Mouse (Mus musculus): ENCODE results near the gene Crtc2.
"Not testable (repeated sequence)": the region's sequence is repeated elsewhere in the genome, so short reads cannot be mapped to it uniquely, and the experiment has no call there.

Crtc2 gene

DNA sequence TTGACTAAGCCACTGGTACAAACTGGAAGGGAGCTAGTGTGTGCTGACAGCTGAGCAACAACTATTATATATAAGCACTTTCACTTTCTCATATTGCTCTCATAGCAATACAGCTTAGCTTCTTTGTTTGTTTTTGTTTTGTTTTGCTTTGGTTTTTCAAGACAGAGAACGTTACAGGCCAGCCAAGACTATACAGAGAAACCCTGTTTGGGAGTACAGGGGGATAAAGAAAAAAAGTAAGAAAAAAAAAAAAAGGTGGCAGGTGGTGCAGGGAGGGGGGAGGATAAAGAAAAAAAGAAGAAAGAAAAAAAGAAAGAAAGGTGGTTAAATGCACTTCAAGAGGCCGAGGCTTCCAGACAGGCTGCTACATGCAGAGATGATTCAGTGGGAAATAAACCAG is 8.6 kb upstream of the Crtc2 start:
- no peak for DNase-seq

DNA sequence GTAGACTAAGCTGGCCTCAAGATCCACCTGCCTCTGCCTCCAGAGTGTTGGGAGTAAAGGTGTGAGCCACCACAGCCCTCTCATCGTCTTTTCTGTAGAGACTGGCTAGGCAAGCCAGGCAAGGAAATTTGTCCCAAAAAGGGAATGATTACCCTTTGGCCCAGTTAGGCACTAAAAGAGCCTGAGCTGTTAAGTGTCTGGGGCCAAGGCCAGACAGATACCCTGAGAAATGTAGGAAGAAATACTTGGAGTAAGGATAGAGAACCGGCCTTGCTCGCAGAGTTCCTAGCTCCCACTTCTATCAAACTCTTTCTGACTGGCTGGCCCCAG is 6.4 kb upstream of the Crtc2 start:
- no peak for DNase-seq

- DNase-seq: peak; percentile 91
Observed at GRCm38 (mm10) chr3:90247960-90248745, 5.8 kb upstream of the Crtc2 start, which contains the start of gene Slc39a1. Slc39a1 (plus strand) TSS chr3:90248172.

DNA sequence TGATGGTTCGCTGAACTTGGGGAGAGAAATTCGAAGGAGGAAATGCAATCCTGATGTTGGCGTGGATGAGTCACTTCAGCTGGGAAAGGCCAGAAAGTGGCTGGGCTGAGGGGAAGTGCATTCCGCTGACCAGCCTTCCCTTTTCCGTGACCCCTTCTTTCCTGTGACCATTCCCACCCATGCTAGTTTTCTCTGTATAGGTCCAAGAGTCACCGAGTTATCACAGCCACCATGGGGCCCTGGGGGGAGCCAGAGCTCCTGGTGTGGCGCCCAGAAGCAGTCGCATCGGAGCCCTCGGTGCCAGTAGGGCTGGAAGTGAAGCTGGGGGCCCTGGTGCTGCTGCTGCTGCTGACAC is 5.2 kb upstream of the Crtc2 start:
- DNase-seq: no peak

DNA sequence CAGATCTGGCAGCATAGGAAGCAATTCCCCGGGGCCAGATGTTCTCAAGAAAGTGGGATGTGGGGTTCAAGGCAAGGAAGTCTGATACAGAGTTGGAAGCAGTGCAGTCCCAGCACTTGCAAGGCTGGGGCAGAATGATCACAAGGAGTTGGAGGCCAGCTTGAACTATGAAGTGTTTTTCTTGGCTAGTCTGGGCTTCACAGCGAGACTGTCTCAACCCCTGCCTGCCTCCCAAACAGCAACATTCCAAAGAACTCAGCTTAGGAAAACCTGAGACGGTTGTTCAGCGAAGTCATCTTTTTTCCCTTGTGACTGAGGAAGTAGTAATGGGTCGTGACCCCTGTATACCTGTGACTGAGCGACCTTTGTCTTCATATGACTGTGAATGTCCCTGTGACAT is 3.2 kb upstream of the Crtc2 start:
- no peak for DNase-seq

GRCm38 (mm10) chr3:90251731-90252226 is 2.2 kb upstream of the Crtc2 start:
- DNase-seq: not testable (repeated sequence)

GRCm38 (mm10) chr3:90252659-90253058 is 1.3 kb upstream of the Crtc2 start:
- not testable (repeated sequence) for DNase-seq

DNA sequence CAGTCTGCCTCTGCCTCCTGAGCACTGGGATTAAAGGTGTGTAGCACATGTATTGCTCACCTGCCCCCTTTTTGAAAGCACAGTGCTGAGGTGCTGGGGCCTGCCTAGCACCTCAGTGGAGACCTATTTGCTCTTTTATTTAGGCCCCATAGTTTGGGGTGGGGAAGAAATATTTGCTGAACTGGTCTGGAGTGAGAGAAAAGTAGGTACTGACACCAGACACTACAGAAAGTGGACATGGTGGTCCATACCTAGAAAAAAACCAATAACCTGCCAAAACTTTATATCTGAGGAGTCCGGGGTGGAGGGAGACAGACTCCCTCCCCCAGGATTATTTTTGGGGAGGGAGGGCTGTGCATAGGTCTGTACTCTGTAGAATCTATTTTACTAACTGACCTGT is 789 bp upstream of the Crtc2 start:
- not testable (repeated sequence) for DNase-seq

- DNase-seq: no peak
Observed at GRCm38 (mm10) chr3:90254419-90255193, 643 bp downstream of the Crtc2 start.

DNA sequence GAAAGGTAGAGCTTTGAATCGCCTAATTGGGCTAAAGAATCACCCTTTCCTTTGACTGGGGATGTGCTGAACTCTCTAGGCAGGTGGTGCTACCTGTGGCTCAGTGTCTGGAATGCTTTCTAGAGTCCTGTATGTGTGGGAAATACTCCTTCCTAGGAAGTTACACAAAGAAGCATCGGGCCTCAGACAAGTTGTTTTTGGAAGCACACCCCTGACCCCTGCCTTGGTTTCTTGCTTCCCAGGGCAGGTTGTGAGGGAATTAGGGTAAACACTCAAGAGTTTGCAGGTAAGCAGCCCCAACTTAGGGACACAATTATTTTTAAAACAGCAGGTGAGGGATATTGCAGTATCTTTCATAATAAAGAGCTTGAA is 1.2 kb downstream of the Crtc2 start:
- no peak for DNase-seq

DNA sequence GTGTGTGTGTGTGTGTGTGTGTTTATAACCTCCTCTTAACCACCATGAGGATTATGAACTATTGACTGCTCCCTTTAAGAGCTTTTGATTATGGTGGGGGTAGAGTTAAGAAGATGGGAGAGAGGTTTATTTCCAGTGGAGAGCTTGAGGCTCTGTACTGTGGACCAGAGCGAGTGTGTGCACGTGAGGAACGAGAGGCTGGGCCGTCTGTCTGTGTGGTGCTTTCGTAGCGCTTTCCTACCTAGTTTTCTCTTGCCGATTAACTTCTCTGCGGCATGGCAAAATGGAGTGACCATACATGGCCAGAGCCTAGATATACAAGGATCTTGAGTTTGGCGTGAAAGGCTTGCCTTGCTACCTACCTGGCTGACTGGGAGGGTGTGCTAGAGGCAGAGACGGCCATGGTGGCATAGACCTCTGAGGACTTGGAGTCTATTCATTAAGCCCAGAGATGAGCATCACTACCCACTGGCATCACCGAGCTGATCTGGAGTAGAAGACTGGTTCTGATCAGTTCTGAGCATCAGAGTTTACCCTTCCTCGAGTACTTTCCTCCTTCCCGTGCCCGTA is 1.9 kb downstream of the Crtc2 start:
- DNase-seq: no peak

GRCm38 (mm10) chr3:90256731-90257530 is 3.0 kb downstream of the Crtc2 start:
- DNase-seq: no peak

GRCm38 (mm10) chr3:90258521-90258920 is 4.6 kb downstream of the Crtc2 start:
- DNase-seq: no peak

DNA sequence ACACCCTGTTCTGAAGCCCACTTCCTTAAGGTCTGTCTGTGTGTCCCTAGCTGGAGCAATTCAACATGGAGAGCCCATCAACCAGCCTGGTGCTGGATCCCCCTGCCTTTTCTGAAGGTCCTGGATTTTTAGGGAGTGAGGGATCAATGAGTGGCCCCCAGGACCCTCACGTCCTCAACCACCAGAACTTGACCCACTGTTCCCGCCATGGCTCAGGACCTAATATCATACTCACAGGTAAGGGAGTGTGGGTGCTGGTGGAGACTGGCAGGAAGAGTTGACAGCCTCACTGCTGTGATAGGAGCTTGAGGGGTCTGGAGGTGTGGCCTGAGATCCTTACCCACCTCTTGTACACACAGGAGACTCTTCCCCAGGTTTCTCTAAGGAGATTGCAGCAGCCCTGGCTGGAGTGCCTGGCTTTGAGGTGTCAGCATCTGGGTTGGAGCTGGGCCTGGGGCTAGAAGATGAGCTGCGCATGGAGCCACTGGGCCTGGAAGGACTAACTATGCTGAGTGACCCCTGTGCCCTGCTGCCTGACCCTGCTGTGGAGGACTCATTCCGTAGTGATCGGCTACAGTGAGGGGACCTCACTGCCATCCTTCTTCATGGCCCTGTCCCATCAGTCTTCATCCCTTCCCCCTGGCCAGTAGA is 9.3 kb downstream of the Crtc2 start:
- no peak for DNase-seq

GRCm38 (mm10) chr3:90264687-90265033 is 10.7 kb downstream of the Crtc2 start:
- DNase-seq: no peak

DNA sequence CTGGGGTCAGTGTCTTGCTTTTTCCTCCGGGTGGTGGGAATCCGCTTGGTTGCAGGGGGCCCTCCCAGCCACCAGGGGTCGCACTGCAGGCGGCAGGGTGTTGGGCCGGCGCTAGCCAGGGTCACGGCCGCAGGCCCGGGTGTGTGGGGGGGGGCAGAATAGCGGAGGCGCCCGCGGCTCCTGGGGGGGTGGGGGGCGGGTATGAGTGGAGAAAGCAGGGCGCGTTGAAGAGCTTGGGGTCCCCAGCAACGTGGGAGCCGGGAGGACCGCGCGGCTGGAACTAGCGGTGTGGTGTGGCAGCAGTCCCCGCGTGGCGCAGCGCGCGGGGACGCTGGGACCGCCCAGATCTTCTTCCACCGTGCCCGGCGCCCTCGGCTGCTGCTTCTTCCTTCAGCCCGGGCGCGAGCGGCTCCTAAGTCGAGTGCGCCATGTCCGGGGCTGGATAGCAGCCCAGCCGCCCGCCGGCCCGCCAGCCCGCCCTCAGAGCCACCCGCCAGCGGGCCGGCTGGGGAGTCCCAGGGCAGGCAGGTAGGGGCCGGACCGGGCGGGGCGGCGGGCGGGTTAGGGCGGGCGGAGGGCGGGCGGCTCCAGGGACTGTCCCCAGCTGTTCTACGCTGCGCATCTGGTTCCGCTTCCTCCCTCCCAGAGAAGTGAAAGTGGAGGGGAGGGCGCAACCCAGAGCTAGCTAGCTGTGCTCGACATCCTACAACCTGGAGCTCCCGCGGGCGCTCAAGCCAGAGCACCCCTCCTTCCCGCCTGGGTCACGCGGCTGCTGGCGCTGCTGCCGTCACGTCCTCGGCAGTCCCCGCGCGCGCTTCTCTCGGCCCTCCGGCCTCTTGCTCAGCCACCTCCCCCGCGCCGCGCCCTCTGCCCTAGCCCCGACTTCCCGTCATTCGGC is 11.3 kb downstream of the Crtc2 start, which contains the start of gene Dennd4b:
Gene Dennd4b (plus strand): TSS at position 152 of the 898 bp plus-strand sequence.
- peak; percentile 87 for DNase-seq

DNA sequence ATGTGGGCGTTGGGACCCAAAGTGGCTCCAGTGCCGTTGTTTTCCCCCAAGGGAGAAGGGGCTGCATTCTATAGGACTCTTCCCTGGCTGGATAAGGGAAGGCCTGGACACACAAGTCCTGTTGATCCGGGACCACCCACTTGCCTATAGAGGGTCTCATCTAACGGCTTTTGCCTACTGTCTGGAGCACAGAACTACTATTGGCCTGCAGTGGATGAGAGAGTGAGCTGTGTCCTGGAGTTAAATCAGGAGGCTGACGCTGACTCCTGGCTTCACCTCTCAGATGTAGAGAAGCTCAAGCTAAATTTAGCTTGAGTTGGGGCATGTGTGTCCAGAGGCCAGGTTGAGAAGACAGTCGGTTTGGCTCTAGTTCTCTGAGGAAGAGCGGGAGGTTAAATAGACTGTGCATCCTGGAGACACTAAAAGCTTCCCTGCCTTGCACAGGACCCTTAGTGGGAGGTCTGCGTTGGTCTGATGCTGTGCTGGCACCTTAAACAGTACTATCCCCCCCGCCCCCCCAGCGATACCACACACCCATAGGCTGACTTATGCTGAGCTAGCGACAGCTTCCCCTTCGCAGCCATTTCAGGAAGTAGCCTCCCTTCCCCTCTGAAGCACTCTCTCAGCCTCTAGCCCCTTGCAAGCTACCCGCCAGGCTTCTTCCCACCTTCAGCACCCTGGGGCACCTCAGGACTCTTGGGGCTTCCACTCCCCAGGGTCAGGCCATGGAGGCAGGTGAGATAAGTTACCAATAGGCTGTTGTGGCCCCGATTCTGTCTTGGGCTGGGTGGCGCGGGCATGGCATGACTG is 12.2 kb downstream of the Crtc2 start:
- no peak for DNase-seq

- no peak for DNase-seq
Observed at GRCm38 (mm10) chr3:90266901-90267775, 13.2 kb downstream of the Crtc2 start.

- DNase-seq: no peak
Observed at GRCm38 (mm10) chr3:90268190-90268589, 14.2 kb downstream of the Crtc2 start.

GRCm38 (mm10) chr3:90268971-90269370 is 15.0 kb downstream of the Crtc2 start:
- DNase-seq: no peak

Measured in right cerebral cortex, postnatal 25 days (tissue).